Mouse (Mus musculus): ENCODE measurements at regions not wholly inside any gene's neighbourhood (a gene's known extent, or its start where the extent isn't known, plus 50 kb on each side); places are given as distances from the start of the nearest gene placed in this dataset.

DNA sequence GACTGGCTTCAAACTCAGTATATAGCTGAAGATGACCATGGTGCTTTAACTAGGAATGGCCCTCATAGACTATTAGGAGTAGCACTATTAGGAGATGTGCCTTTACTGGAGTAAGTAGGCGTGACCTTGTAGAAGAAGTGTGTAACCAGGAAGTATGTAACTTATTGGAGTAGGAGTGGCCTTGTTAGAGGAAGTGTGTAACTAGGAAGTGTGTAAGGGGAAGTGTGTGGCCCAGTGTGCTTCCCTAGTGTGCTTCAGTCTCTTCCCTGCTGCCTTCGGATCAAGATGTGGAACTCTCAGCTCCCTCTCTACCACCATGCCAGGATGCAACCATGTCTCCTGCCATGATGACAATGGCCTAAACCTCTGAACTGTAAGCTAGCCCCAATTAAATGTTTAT, 151.0 kb upstream of the Zfp462 start:
- TF ChIP-seq EP300 (IDR thresholded peaks at IDR 0.05; ENCODE audit: insufficient read depth, low read depth, low read length) (no peak), POLR2A (IDR thresholded peaks at IDR 0.05; ENCODE audit: insufficient read depth, low read length) (no peak), CTCF (IDR thresholded peaks at IDR 0.05; ENCODE audit: low read depth, low read length) (no peak)
- Histone ChIP-seq H3K36me3 (ENCODE audit: control insufficient read depth, insufficient read depth, low read length, poor library complexity, severe bottlenecking) (no peaks in the 10 kb centered on the region), H3K4me1 (ENCODE audit: control insufficient read depth, insufficient read depth, low read length) (no peaks in the 10 kb centered on the region), H3K4me3 (ENCODE audit: low read depth, low read length) (no peak overlapping the region), H3K9me3 (replicated peaks; ENCODE audit: control insufficient read depth, insufficient read depth, low read length, poor library complexity, severe bottlenecking) (no peaks in the 10 kb centered on the region), H3K27me3 (ENCODE audit: control insufficient read depth, insufficient read depth, low read length, poor library complexity, severe bottlenecking) (no peaks in the 10 kb centered on the region; the same call in 1 of the 2 replicates), H3K9ac (ENCODE audit: low read depth, poor library complexity, severe bottlenecking) (no peak overlapping the region), H3K27ac (ENCODE audit: insufficient read depth, low read length) (no peak overlapping the region)

DNA sequence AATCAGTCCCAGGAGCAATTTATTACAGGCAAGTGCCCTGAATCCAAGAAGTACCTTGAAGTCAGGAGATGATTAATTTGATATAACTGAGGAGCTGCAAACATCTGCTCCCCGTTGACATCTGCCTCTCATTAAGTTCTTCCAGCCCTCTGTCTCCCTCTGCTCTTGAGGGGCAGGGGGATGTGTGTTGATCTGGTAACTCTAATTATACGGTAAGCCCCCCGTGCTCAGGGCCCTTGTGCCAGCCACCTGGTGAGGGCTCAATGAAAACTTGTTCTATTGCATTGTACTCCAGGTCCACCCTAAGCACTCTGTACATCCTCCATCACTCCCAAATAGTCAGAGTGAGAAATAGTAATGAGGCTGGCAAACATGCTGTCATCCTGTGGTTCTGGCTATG, 149.6 kb upstream of the Zfp462 start:
- Histone ChIP-seq H3K27ac (ENCODE audit: insufficient read depth, low read length) (no peak overlapping the region), H3K4me1 (ENCODE audit: control insufficient read depth, insufficient read depth, low read length) (no peaks in the 10 kb centered on the region), H3K9me3 (replicated peaks; ENCODE audit: control insufficient read depth, insufficient read depth, low read length, poor library complexity, severe bottlenecking) (no peaks in the 10 kb centered on the region), H3K27me3 (ENCODE audit: control insufficient read depth, insufficient read depth, low read length, poor library complexity, severe bottlenecking) (no peaks in the 10 kb centered on the region), H3K36me3 (ENCODE audit: control insufficient read depth, insufficient read depth, low read length, poor library complexity, severe bottlenecking) (no peaks in the 10 kb centered on the region), H3K4me3 (ENCODE audit: low read depth, low read length) (no peak overlapping the region), H3K9ac (ENCODE audit: low read depth, poor library complexity, severe bottlenecking) (no peak overlapping the region)
- no peak for TF ChIP-seq EP300 (IDR thresholded peaks at IDR 0.05; ENCODE audit: insufficient read depth, low read depth, low read length)

DNA sequence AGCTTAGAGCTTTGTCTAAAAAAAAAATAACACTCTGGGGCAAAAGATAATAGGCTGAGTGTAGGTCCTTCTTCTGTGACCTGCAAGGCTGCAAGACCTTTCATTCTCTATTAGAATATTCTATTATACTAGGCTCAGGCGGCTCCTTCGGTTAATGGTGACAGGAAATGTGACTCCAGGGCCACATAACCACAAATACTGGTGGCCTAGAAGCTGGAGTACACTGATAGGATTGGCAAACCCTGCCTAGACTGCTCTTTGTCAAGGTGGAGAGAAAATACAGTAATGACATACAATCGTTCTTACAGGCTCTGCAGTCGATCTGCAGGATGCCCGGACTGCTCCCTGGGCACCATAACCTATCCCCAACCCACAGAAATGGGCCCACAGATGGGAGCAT, 146.3 kb upstream of the Zfp462 start:
- Histone ChIP-seq H3K9ac (ENCODE audit: low read depth, poor library complexity, severe bottlenecking) (no peak overlapping the region), H3K4me3 (ENCODE audit: low read depth, low read length) (no peak overlapping the region), H3K36me3 (ENCODE audit: control insufficient read depth, insufficient read depth, low read length, poor library complexity, severe bottlenecking) (no peaks in the 10 kb centered on the region), H3K27me3 (ENCODE audit: control insufficient read depth, insufficient read depth, low read length, poor library complexity, severe bottlenecking) (no peaks in the 10 kb centered on the region), H3K27ac (ENCODE audit: insufficient read depth, low read length) (no peak overlapping the region), H3K9me3 (replicated peaks; ENCODE audit: control insufficient read depth, insufficient read depth, low read length, poor library complexity, severe bottlenecking) (no peaks in the 10 kb centered on the region), H3K4me1 (ENCODE audit: control insufficient read depth, insufficient read depth, low read length) (no peaks in the 10 kb centered on the region)
- TF ChIP-seq CTCF (IDR thresholded peaks at IDR 0.05; ENCODE audit: low read depth, low read length) (no peak), EP300 (IDR thresholded peaks at IDR 0.05; ENCODE audit: insufficient read depth, low read depth, low read length) (no peak), POLR2A (IDR thresholded peaks at IDR 0.05; ENCODE audit: insufficient read depth, low read length) (no peak)

DNA sequence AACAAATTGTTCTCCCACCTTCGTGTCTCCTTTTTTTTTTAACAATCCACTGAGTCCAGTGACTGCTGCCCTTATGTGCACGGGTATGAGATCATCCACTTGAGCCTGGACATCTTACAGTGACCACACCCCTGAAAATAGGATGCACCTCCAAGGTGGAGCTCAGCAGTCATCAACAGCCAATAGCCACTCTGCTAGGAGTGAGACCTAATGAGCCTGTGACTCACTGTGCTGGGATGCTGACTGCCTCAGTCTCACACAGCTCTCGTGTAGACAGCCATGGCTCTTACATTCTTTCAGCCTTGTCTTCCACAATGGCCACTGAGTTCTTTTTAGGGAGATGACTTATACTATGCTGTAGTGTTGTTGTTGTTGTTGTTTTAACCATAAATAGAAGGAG, 133.7 kb upstream of the Zfp462 start:
- no peaks in the 10 kb centered on the region for H3K9me3 ChIP-seq (replicated peaks; ENCODE audit: control insufficient read depth, insufficient read depth, low read length, poor library complexity, severe bottlenecking)
- no peaks in the 10 kb centered on the region for H3K27me3 ChIP-seq (ENCODE audit: control insufficient read depth, insufficient read depth, low read length, poor library complexity, severe bottlenecking)
- H3K4me3 ChIP-seq (ENCODE audit: low read depth, low read length) = no peak overlapping the region
- no peak overlapping the region for H3K9ac ChIP-seq (ENCODE audit: low read depth, poor library complexity, severe bottlenecking)
- no peaks in the 10 kb centered on the region for H3K36me3 ChIP-seq (ENCODE audit: control insufficient read depth, insufficient read depth, low read length, poor library complexity, severe bottlenecking)
- no peak overlapping the region for H3K27ac ChIP-seq (ENCODE audit: insufficient read depth, low read length)
- TF ChIP-seq EP300 (IDR thresholded peaks at IDR 0.05; ENCODE audit: insufficient read depth, low read depth, low read length) (no peak), CTCF (IDR thresholded peaks at IDR 0.05; ENCODE audit: low read depth, low read length) (no peak), POLR2A (IDR thresholded peaks at IDR 0.05; ENCODE audit: insufficient read depth, low read length) (no peak)
- no peaks in the 10 kb centered on the region for H3K4me1 ChIP-seq (ENCODE audit: control insufficient read depth, insufficient read depth, low read length)

DNA sequence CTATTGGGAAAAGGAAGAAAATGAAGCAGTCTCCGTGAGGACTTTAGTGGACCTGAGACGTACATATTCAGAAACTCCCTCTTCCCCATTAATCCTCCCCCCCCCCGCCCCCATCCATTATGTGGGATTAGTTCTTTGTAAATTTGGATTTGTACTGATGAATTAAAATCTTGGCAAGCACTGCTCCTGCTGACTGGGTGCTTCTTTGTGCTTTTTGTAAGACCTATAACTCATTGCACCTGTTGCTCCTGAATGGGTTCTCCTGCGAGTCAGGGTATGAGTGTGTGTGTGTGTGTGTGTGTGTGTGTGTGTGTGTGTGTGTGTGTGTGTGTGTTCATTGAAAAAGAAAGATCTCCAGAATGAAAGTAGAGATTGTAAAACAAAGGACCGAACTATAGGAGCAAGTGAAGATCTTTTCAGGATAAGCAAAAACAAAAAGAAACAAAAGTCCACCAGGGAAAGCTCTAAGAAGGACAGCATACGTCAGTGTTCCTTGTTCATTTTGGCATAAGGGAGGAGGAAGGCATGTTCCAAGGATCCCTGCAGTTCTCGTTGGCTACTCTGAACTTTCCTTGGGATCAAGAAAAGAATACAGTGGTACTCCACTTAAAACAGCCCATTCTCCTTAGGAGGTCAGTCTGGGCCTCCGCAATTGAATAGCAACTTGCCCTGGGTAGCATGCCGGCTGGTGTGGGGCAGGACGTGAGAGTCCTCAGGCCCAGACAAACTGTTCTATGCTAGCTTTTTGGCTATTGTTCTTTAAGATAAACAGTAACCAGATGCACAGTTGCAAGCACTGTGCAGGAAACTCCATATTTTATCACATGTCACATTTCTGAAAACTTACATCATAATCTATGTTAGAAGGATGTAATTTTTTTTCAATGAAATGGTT, 131.9 kb upstream of the Zfp462 start:
- no peaks in the 10 kb centered on the region for H3K36me3 ChIP-seq (ENCODE audit: control insufficient read depth, insufficient read depth, low read length, poor library complexity, severe bottlenecking)
- TF ChIP-seq CTCF (IDR thresholded peaks at IDR 0.05; ENCODE audit: low read depth, low read length) = no peak
- TF ChIP-seq EP300 (IDR thresholded peaks at IDR 0.05; ENCODE audit: insufficient read depth, low read depth, low read length) = no peak
- TF ChIP-seq POLR2A (IDR thresholded peaks at IDR 0.05; ENCODE audit: insufficient read depth, low read length) = no peak
- H3K27ac ChIP-seq (ENCODE audit: insufficient read depth, low read length) = no peak overlapping the region

DNA sequence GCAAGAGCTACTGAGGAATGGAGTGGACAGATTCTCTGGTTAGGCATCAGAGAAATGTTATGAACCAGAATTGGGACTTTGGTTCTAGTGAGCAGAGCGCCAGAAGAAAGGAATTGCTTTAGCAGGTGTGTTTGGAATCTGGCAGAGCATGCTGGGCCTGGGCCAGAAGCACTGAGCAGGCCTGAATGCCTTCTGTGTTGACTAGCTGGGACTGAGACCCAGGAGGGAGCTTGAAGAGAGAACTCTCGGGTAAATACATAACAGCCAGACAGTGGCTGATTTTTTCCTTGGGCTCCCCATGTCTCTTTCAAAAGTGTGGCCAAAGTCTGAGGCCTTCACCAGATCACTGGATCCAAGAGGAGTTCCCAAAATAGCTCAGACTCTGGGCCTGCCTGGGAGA, 107.5 kb upstream of the Zfp462 start:
- no peak overlapping the region for H3K9ac ChIP-seq (ENCODE audit: low read depth, poor library complexity, severe bottlenecking)
- H3K27me3 ChIP-seq (ENCODE audit: control insufficient read depth, insufficient read depth, low read length, poor library complexity, severe bottlenecking) = no peaks in the 10 kb centered on the region
- no peaks in the 10 kb centered on the region for H3K9me3 ChIP-seq (replicated peaks; ENCODE audit: control insufficient read depth, insufficient read depth, low read length, poor library complexity, severe bottlenecking)
- H3K27ac ChIP-seq (ENCODE audit: insufficient read depth, low read length) = no peak overlapping the region
- no peaks in the 10 kb centered on the region for H3K36me3 ChIP-seq (ENCODE audit: control insufficient read depth, insufficient read depth, low read length, poor library complexity, severe bottlenecking)
- TF ChIP-seq EP300 (IDR thresholded peaks at IDR 0.05; ENCODE audit: insufficient read depth, low read depth, low read length) (no peak), CTCF (IDR thresholded peaks at IDR 0.05; ENCODE audit: low read depth, low read length) (no peak), POLR2A (IDR thresholded peaks at IDR 0.05; ENCODE audit: insufficient read depth, low read length) (no peak)
- no peak overlapping the region for H3K4me3 ChIP-seq (ENCODE audit: low read depth, low read length)
- H3K4me1 ChIP-seq (ENCODE audit: control insufficient read depth, insufficient read depth, low read length) = no peaks in the 10 kb centered on the region

More for the DNA sequence above, 131.9 kb upstream of the Zfp462 start:
- H3K9me3 ChIP-seq (replicated peaks; ENCODE audit: control insufficient read depth, insufficient read depth, low read length, poor library complexity, severe bottlenecking) = no peaks in the 10 kb centered on the region; the same call in 1 of the 2 replicates
- no peak overlapping the region for H3K9ac ChIP-seq (ENCODE audit: low read depth, poor library complexity, severe bottlenecking)
- no peaks in the 10 kb centered on the region for H3K4me1 ChIP-seq (ENCODE audit: control insufficient read depth, insufficient read depth, low read length)
- H3K27me3 ChIP-seq (ENCODE audit: control insufficient read depth, insufficient read depth, low read length, poor library complexity, severe bottlenecking) = no peaks in the 10 kb centered on the region
- H3K4me3 ChIP-seq (ENCODE audit: low read depth, low read length) = no peak overlapping the region

All from ES-Bruce4 (cell line).